19 mouse cellular contexts compared by ENCODE assay signal in the genomic region with DNA sequence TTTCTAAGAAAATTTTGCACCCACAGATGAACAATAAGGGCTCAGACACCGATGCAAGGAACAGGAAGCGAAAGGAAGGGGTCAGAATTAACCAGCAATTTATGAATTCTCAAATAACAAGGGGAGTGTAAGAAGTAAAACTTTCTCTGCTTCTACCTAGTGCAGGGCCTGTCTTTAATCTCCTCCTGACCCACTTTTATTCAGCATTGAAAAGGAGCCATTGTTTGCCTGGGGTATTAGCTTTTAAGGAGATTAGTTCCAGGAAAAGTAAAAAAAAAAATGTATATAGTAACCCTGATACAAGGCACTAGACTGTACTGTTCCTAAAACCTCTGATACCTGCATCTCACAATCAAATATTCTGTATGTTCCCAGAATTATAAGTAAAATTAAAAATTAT.
DNase-seq lines count a peak whose midpoint lies in the region; ATAC-seq and TF ChIP-seq lines count a peak whose summit lies in the region.
"Had no signal": no experiment of that assay in that cellular context is flagged by ENCODE, and none has a peak within 500 bp of the region (broad histone marks: within the 10 kb centered on the region; RNA-seq: fewer than 3 reads in every experiment).

No protein-coding gene starts in this region.

- H3K9me3 ChIP-seq in forebrain, embryonic 12.5 days, result no peaks in the 10 kb centered on the region
- no peaks in the 10 kb centered on the region for H3K9me3 ChIP-seq in forebrain, embryonic 13.5 days (replicated peaks)
- no peaks in the 10 kb centered on the region for H3K9me3 ChIP-seq in embryonic facial prominence, embryonic 11.5 days (replicated peaks; ENCODE audit: control insufficient read depth, low read length)
- H3K9me3 ChIP-seq in limb, embryonic 12.5 days, result no peaks in the 10 kb centered on the region
- H3K9me3 ChIP-seq: embryonic facial prominence, embryonic 15.5 days; heart, embryonic 10.5 days; hindbrain, embryonic 10.5 days; liver, embryonic 15.5 days had no signal

- no peaks in the 10 kb centered on the region for H3K36me3 ChIP-seq in forebrain, embryonic 12.5 days (replicated peaks)
- H3K36me3 ChIP-seq in forebrain, embryonic 13.5 days (ENCODE audit: poor library complexity, severe bottlenecking), result no peaks in the 10 kb centered on the region
- no peaks in the 10 kb centered on the region for H3K36me3 ChIP-seq in embryonic facial prominence, embryonic 11.5 days (replicated peaks; ENCODE audit: control insufficient read depth, insufficient read depth, low read depth, low read length)
- H3K36me3 ChIP-seq in limb, embryonic 12.5 days, result no peaks in the 10 kb centered on the region
- H3K36me3 ChIP-seq: embryonic facial prominence, embryonic 15.5 days; heart, embryonic 10.5 days; liver, embryonic 15.5 days had no signal

- H3K9ac ChIP-seq in forebrain, embryonic 12.5 days, result 0 out of 2 replicates have a peak overlapping the region, but pooled peaks have one; percentile 17
- no peak overlapping the region for H3K9ac ChIP-seq in forebrain, embryonic 13.5 days
- no peak overlapping the region for H3K9ac ChIP-seq in embryonic facial prominence, embryonic 11.5 days (replicated peaks; ENCODE audit: low read length)
- no peak overlapping the region for H3K9ac ChIP-seq in limb, embryonic 12.5 days (replicated peaks)
- H3K9ac ChIP-seq: embryonic facial prominence, embryonic 15.5 days; liver, embryonic 15.5 days had no signal

- 26% methylated on average over 2 of the region's 2 CpGs for WGBS in forebrain, embryonic 12.5 days
- 21% methylated on average over 2 of the region's 2 CpGs for WGBS in forebrain, embryonic 13.5 days
- WGBS in embryonic facial prominence, embryonic 11.5 days, result 57% methylated on average over 2 of the region's 2 CpGs
- 62% methylated on average over 2 of the region's 2 CpGs for WGBS in limb, embryonic 12.5 days

- no peak overlapping the region; the same call in 1 of the 2 replicates for H3K27ac ChIP-seq in forebrain, embryonic 12.5 days
- no peak overlapping the region for H3K27ac ChIP-seq in forebrain, embryonic 13.5 days
- H3K27ac ChIP-seq in embryonic facial prominence, embryonic 11.5 days (replicated peaks; ENCODE audit: low read depth, low read length), result no peak overlapping the region
- peak overlapping the region; percentile 57 for H3K27ac ChIP-seq in limb, embryonic 12.5 days
- no peak overlapping the region for H3K27ac ChIP-seq in gastrocnemius, adult 2 months
- H3K27ac ChIP-seq: embryonic facial prominence, embryonic 15.5 days; heart, embryonic 10.5 days; hindbrain, embryonic 10.5 days; layer of hippocampus, adult 2 months; liver, embryonic 15.5 days had no signal

- intact Hi-C loops in gastrocnemius, adult 2 months (cut with DNase I), result no loop called here

- no peak overlapping the region for H3K4me3 ChIP-seq in forebrain, embryonic 12.5 days (replicated peaks)
- H3K4me3 ChIP-seq in forebrain, embryonic 13.5 days, result no peak overlapping the region
- no peak overlapping the region for H3K4me3 ChIP-seq in embryonic facial prominence, embryonic 11.5 days (ENCODE audit: low read depth, low read length)
- no peak overlapping the region for H3K4me3 ChIP-seq in limb, embryonic 12.5 days (replicated peaks)
- no peak overlapping the region for H3K4me3 ChIP-seq in gastrocnemius, adult 2 months
- H3K4me3 ChIP-seq: embryonic facial prominence, embryonic 15.5 days; heart, embryonic 10.5 days; hindbrain, embryonic 10.5 days; layer of hippocampus, adult 2 months; liver, embryonic 15.5 days; myocyte had no signal

- H3K4me2 ChIP-seq in forebrain, embryonic 12.5 days, result no peak overlapping the region
- H3K4me2 ChIP-seq in forebrain, embryonic 13.5 days, result no peak overlapping the region
- H3K4me2 ChIP-seq in embryonic facial prominence, embryonic 11.5 days (ENCODE audit: low read depth, low read length), result no peak overlapping the region
- no peak overlapping the region for H3K4me2 ChIP-seq in limb, embryonic 12.5 days
- H3K4me2 ChIP-seq: embryonic facial prominence, embryonic 15.5 days; liver, embryonic 15.5 days had no signal

- H3K4me1 ChIP-seq in forebrain, embryonic 12.5 days, result peaks cover 7% of the 10 kb centered on the region; the same call in 1 of the 2 replicates
- H3K4me1 ChIP-seq in forebrain, embryonic 13.5 days, result peaks cover 6% of the 10 kb centered on the region; the same call in 1 of the 2 replicates
- no peaks in the 10 kb centered on the region for H3K4me1 ChIP-seq in embryonic facial prominence, embryonic 11.5 days (ENCODE audit: control insufficient read depth, insufficient read depth, low read length)
- 0 out of 2 replicates have a peak, but pooled peaks cover 3% of the 10 kb centered on the region for H3K4me1 ChIP-seq in limb, embryonic 12.5 days (replicated peaks)
- H3K4me1 ChIP-seq: embryonic facial prominence, embryonic 15.5 days; hindbrain, embryonic 10.5 days; liver, embryonic 15.5 days had no signal

- no peak for ATAC-seq in forebrain, embryonic 12.5 days (ENCODE audit: low FRiP score)
- ATAC-seq in forebrain, embryonic 13.5 days, result no peak
- no peak for ATAC-seq in embryonic facial prominence, embryonic 11.5 days (replicated peaks; ENCODE audit: insufficient number of reproducible peaks, low FRiP score, low TSS enrichment, low read depth)
- no peak for ATAC-seq in limb, embryonic 12.5 days (ENCODE audit: insufficient number of reproducible peaks, insufficient read depth, low FRiP score, low TSS enrichment, low read depth)
- ATAC-seq: intestine, postnatal 0 days had no signal

- H3K27me3 ChIP-seq in forebrain, embryonic 12.5 days, result no peaks in the 10 kb centered on the region
- no peaks in the 10 kb centered on the region for H3K27me3 ChIP-seq in forebrain, embryonic 13.5 days
- no peaks in the 10 kb centered on the region for H3K27me3 ChIP-seq in embryonic facial prominence, embryonic 11.5 days (ENCODE audit: control insufficient read depth, insufficient read depth, low read length)
- no peaks in the 10 kb centered on the region for H3K27me3 ChIP-seq in limb, embryonic 12.5 days
- H3K27me3 ChIP-seq: embryonic facial prominence, embryonic 15.5 days; liver, embryonic 15.5 days had no signal

- DNase-seq in embryonic facial prominence, embryonic 11.5 days (ENCODE audit: low spot score), result peak; percentile 36
- peak; percentile 55 for DNase-seq in retina, postnatal 1 day
- DNase-seq in gastrocnemius, adult 2 months, result no peak
- no peak for DNase-seq in heart, postnatal 4 days
- DNase-seq: adrenal gland, postnatal 25 days; cerebellum, adult 9-11 months; kidney, postnatal 25 days; liver; lung, postnatal 4 days had no signal

- TF ChIP-seq CTCF in gastrocnemius, adult 2 months (IDR thresholded peaks at IDR 0.05), result no peak

Comparison
In these comparisons a context has a peak if more than half of its experiments do, and no peak if none do; other contexts are left out.
1. DNase-seq: peak in embryonic facial prominence, embryonic 11.5 days (single experiment) and retina, postnatal 1 day (single experiment); none in gastrocnemius, adult 2 months (single experiment) and heart, postnatal 4 days (single experiment).